ENCODE assay signal across 17 mouse cellular contexts in the genomic region with DNA sequence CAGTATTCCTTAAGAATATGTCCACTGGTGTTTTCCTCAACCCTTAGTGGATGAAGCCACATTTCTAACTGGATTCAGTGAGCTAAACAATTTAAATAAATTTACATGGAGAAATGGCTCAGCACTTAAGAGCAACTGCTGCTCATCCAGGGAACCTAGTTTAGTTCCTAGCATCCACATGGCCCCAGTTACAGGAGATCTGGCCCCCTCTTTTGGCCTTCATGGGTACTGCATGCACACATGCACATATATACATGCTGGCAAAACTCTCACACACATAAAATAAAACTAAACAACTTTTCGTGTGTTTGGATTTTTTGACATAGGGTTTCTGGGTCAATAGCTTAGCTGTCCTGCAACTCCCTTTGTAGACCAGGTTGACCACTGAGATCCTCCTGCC.
DNase-seq lines count a peak whose midpoint lies in the region; ATAC-seq lines count a peak whose summit lies in the region.
"Had no signal": no experiment of that assay in that cellular context is flagged by ENCODE, and none has a peak within 500 bp of the region (broad histone marks: within the 10 kb centered on the region; RNA-seq: fewer than 3 reads in every experiment).

No protein-coding gene starts in this region.

- no peaks in the 10 kb centered on the region for H3K36me3 ChIP-seq in kidney, embryonic 14.5 days (ENCODE audit: control insufficient read depth, insufficient read depth, low read length)
- H3K36me3 ChIP-seq: heart, embryonic 15.5 days; hindbrain, embryonic 13.5 days; limb, embryonic 13.5 days; neural tube, embryonic 15.5 days had no signal

- no peaks in the 10 kb centered on the region for H3K9me3 ChIP-seq in kidney, embryonic 14.5 days (ENCODE audit: control insufficient read depth, low read length)
- H3K9me3 ChIP-seq: heart, embryonic 15.5 days; hindbrain, embryonic 13.5 days; limb, embryonic 13.5 days; neural tube, embryonic 15.5 days had no signal

- H3K9ac ChIP-seq in kidney, embryonic 14.5 days (ENCODE audit: low read depth, low read length): no peak overlapping the region
- H3K9ac ChIP-seq: heart, embryonic 15.5 days; hindbrain, embryonic 13.5 days; limb, embryonic 13.5 days; neural tube, embryonic 15.5 days had no signal

- no peak overlapping the region for H3K27ac ChIP-seq in kidney, embryonic 14.5 days (ENCODE audit: low read depth, low read length)
- H3K27ac ChIP-seq: heart, embryonic 15.5 days; hindbrain, embryonic 13.5 days; limb, embryonic 13.5 days; neural tube, embryonic 15.5 days had no signal

- H3K4me3 ChIP-seq in kidney, embryonic 14.5 days (ENCODE audit: low read length): no peak overlapping the region
- H3K4me3 ChIP-seq: heart, embryonic 15.5 days; hindbrain, embryonic 13.5 days; limb, embryonic 13.5 days; megakaryocyte, embryonic 14.5 days; neural tube, embryonic 15.5 days had no signal

- H3K4me2 ChIP-seq in kidney, embryonic 14.5 days (replicated peaks; ENCODE audit: low read depth, low read length): no peak overlapping the region
- H3K4me2 ChIP-seq: heart, embryonic 15.5 days; hindbrain, embryonic 13.5 days; limb, embryonic 13.5 days; neural tube, embryonic 15.5 days had no signal

- WGBS in kidney, embryonic 14.5 days: 88% methylated on average over 1 of the region's 1 CpGs

- H3K4me1 ChIP-seq in kidney, embryonic 14.5 days (ENCODE audit: control insufficient read depth, insufficient read depth, low read length): no peaks in the 10 kb centered on the region
- H3K4me1 ChIP-seq: heart, embryonic 15.5 days; hindbrain, embryonic 13.5 days; limb, embryonic 13.5 days; megakaryocyte, embryonic 14.5 days; neural tube, embryonic 15.5 days had no signal

- H3K27me3 ChIP-seq in kidney, embryonic 14.5 days (ENCODE audit: control insufficient read depth, insufficient read depth, low read length): no peaks in the 10 kb centered on the region
- H3K27me3 ChIP-seq: heart, embryonic 15.5 days; hindbrain, embryonic 13.5 days; limb, embryonic 13.5 days; megakaryocyte, embryonic 14.5 days; neural tube, embryonic 15.5 days had no signal

- peak; percentile 24 to 38 for DNase-seq in cerebellum, postnatal 10 days
- DNase-seq in cerebellum, adult 11-12 months: no peak
- peak; percentile 18 to 25 for DNase-seq in kidney, postnatal 4 days
- peak; percentile 8 for DNase-seq in thymus, postnatal 4 days
- DNase-seq in thymus, postnatal 0 days (ENCODE audit: low spot score): no peak
- DNase-seq in adipocyte (ENCODE audit: low spot score): no peak
- DNase-seq in testis, postnatal 10 days (ENCODE audit: low spot score): no peak
- DNase-seq: B cell, adult 2 months; lung, adult 2 months; right cerebral cortex, adult 18-20 months; thymus, adult 2 months had no signal

- no peak for ATAC-seq in kidney, embryonic 14.5 days (ENCODE audit: low FRiP score, low TSS enrichment)

Comparison
In these comparisons a context has a peak if more than half of its experiments do, and no peak if none do; other contexts are left out.
1. DNase-seq: peak in cerebellum, postnatal 10 days (2 of 2), kidney, postnatal 4 days (2 of 2) and thymus, postnatal 4 days (single experiment); none in cerebellum, adult 11-12 months (single experiment), thymus, postnatal 0 days (single experiment), adipocyte (single experiment) and testis, postnatal 10 days (single experiment).